Mouse (Mus musculus) E14TG2a.4 (cell line): ENCODE data around the gene Gm37240.

Experiments used
- H3K27me3 ChIP-seq: 2 replicates; pipeline ENCODE4 v1.6.1; 2014; ENCODE audit warnings: low read length, control low read depth; ENCODE audit not compliant: insufficient read depth
- H3K36me3 ChIP-seq: 2 replicates; pipeline ENCODE4 v1.6.1; 2014; ENCODE audit warnings: low read length, control low read depth; ENCODE audit not compliant: insufficient read depth
- H3K4me1 ChIP-seq: replicated peaks from 2 replicates; pipeline ENCODE4 v1.6.1; 2014; ENCODE audit warnings: low read depth, low read length, control low read depth
- H3K4me3 ChIP-seq: replicated peaks from 2 replicates; pipeline ENCODE4 v1.5.1; 2014; ENCODE audit warnings: mild to moderate bottlenecking, low read length
- H3K9me3 ChIP-seq: 2 replicates; pipeline ENCODE4 v1.6.1; 2014; ENCODE audit warnings: low read length, control low read depth
- CTCF ChIP-seq: conservative IDR thresholded peaks from 2 replicates; pipeline ENCODE4 v1.5.1; 2014; ENCODE audit warnings: low read length
- NANOG ChIP-seq: IDR thresholded peaks from 2 replicates; pipeline ENCODE4 v1.6.1; 2014; ENCODE audit warnings: borderline replicate concordance, low read length, mixed read lengths
- POU5F1 ChIP-seq: IDR thresholded peaks from 2 replicates; pipeline ENCODE4 v1.6.1; 2014; ENCODE audit warnings: low read length, borderline replicate concordance

The Gm37240 gene

GRCm38 (mm10) chr3:84813436-84814156 is 1073.7 kb downstream of the Gm37240 start:
- no peaks in the 10 kb centered on the region; the same call in 1 of the 2 replicates for H3K27me3 ChIP-seq
- TF ChIP-seq NANOG (no peak), CTCF (no peak), POU5F1 (no peak)
- no peaks in the 10 kb centered on the region for H3K9me3 ChIP-seq
- peaks cover 9% of the 10 kb centered on the region for H3K36me3 ChIP-seq
- peak overlapping the region; percentile 96 for H3K4me3 ChIP-seq
- peaks cover 34% of the 10 kb centered on the region for H3K4me1 ChIP-seq

- Histone ChIP-seq H3K36me3 (peaks cover 4% of the 10 kb centered on the region; the same call in 1 of the 2 replicates), H3K4me1 (peaks cover 13% of the 10 kb centered on the region), H3K27me3 (no peaks in the 10 kb centered on the region), H3K4me3 (no peak overlapping the region), H3K9me3 (no peaks in the 10 kb centered on the region)
- TF ChIP-seq CTCF (no peak), NANOG (no peak), POU5F1 (no peak)
Measured at GRCm38 (mm10) chr3:84810803-84811202, 1076.5 kb downstream of the Gm37240 start.

GRCm38 (mm10) chr3:84808906-84809305 is 1078.4 kb downstream of the Gm37240 start:
- no peak overlapping the region for H3K4me3 ChIP-seq

GRCm38 (mm10) chr3:84807826-84808225 is 1079.5 kb downstream of the Gm37240 start:
- no peaks in the 10 kb centered on the region for H3K9me3 ChIP-seq
- TF ChIP-seq POU5F1, result no peak

More at GRCm38 (mm10) chr3:84808906-84809305, 1078.4 kb downstream of the Gm37240 start:
- Histone ChIP-seq H3K4me1 (peaks cover 10% of the 10 kb centered on the region), H3K9me3 (no peaks in the 10 kb centered on the region), H3K36me3 (peaks cover 4% of the 10 kb centered on the region; the same call in 1 of the 2 replicates), H3K27me3 (no peaks in the 10 kb centered on the region)
- no peak for TF ChIP-seq POU5F1
- no peak for TF ChIP-seq CTCF
- no peak for TF ChIP-seq NANOG

GRCm38 (mm10) chr3:84806206-84806605 is 1081.1 kb downstream of the Gm37240 start:
- Histone ChIP-seq H3K36me3 (no peaks in the 10 kb centered on the region), H3K4me1 (no peaks in the 10 kb centered on the region), H3K9me3 (no peaks in the 10 kb centered on the region), H3K4me3 (no peak overlapping the region), H3K27me3 (no peaks in the 10 kb centered on the region)
- TF ChIP-seq POU5F1, result no peak
- no peak for TF ChIP-seq NANOG
- no peak for TF ChIP-seq CTCF

More at GRCm38 (mm10) chr3:84807826-84808225, 1079.5 kb downstream of the Gm37240 start:
- H3K27me3 ChIP-seq, result no peaks in the 10 kb centered on the region
- peaks cover 4% of the 10 kb centered on the region; the same call in 1 of the 2 replicates for H3K36me3 ChIP-seq
- H3K4me1 ChIP-seq, result peaks cover 6% of the 10 kb centered on the region
- no peak overlapping the region for H3K4me3 ChIP-seq

DNA sequence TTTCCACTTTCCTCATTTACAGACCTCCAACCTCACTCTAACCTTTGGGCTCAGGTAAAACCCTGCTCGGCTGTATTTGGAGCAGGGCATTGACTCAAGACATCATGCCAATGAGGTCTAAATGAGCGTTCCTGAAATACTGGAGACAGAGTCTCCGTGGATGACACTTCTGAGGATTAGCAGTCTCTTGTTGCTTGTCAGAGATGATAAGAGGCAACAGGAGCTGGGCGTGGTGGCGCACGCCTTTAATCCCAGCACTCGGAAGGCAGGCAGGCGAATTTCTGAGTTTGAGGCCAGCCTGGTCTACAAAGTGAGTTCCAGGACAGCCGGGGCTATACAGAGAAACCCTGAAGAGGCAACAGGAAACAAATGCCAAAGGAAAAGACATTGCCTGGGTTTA is 1083.3 kb downstream of the Gm37240 start:
- Histone ChIP-seq H3K4me1 (no peaks in the 10 kb centered on the region), H3K27me3 (no peaks in the 10 kb centered on the region), H3K4me3 (no peak overlapping the region), H3K36me3 (no peaks in the 10 kb centered on the region), H3K9me3 (no peaks in the 10 kb centered on the region)
- TF ChIP-seq CTCF, result no peak
- TF ChIP-seq NANOG, result no peak
- TF ChIP-seq POU5F1, result no peak

GRCm38 (mm10) chr3:84787914-84788313 is 1099.4 kb downstream of the Gm37240 start:
- Histone ChIP-seq H3K9me3 (peaks cover 20% of the 10 kb centered on the region), H3K4me1 (no peaks in the 10 kb centered on the region), H3K36me3 (no peaks in the 10 kb centered on the region), H3K4me3 (no peak overlapping the region), H3K27me3 (no peaks in the 10 kb centered on the region)
- TF ChIP-seq POU5F1, result no peak
- TF ChIP-seq CTCF, result no peak
- TF ChIP-seq NANOG, result no peak

DNA sequence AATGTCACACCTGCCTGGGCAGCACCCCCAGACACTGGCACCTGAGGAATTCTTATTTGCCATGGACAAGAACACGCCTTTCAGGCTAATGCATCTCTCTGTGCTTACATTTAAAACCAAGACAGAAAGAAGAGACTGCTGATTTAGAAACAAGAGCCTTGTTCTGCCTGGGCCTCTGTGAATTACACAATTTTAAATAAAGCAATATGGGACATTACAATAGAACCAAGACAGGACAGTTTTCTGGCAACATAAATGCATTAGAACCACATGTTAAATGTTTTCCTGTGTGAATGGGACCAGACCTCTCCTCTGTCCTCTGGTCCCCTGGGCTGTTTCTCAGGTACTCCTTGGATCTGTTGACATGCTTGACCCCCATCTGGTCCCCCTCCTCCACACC is 1111.2 kb downstream of the Gm37240 start:
- Histone ChIP-seq H3K36me3 (no peaks in the 10 kb centered on the region), H3K4me1 (no peaks in the 10 kb centered on the region), H3K9me3 (no peaks in the 10 kb centered on the region), H3K4me3 (no peak overlapping the region), H3K27me3 (no peaks in the 10 kb centered on the region)
- TF ChIP-seq POU5F1 (no peak), CTCF (no peak), NANOG (no peak)

DNA sequence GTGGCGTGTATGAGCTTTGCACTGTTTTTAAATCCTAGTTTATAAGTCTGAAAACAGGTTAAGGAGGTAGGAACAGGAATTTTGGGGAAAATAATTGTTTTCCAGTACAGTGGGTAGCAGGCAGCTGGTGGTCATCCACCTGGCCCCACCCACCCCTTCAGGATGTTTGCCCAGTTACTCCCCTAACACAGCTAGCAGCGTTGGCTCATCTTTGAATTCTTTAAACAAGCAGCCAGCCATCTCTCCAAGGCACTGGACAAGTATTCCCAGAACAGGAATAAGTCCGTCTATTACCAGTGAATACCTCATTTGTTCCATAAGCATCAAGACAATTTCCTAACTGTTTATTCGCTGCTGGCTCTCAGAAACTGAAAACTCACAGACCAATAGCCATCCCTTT is 1111.7 kb downstream of the Gm37240 start:
- TF ChIP-seq POU5F1 (no peak), CTCF (no peak), NANOG (no peak)
- H3K9me3 ChIP-seq, result no peaks in the 10 kb centered on the region
- no peak overlapping the region for H3K4me3 ChIP-seq
- H3K36me3 ChIP-seq, result no peaks in the 10 kb centered on the region
- H3K4me1 ChIP-seq, result no peaks in the 10 kb centered on the region
- H3K27me3 ChIP-seq, result no peaks in the 10 kb centered on the region

- Histone ChIP-seq H3K4me3 (no peak overlapping the region), H3K36me3 (no peaks in the 10 kb centered on the region), H3K27me3 (no peaks in the 10 kb centered on the region), H3K4me1 (no peaks in the 10 kb centered on the region), H3K9me3 (no peaks in the 10 kb centered on the region)
- TF ChIP-seq NANOG (no peak), POU5F1 (no peak), CTCF (no peak)
Measured at GRCm38 (mm10) chr3:84775067-84775423, 1112.3 kb downstream of the Gm37240 start.
